Comparison of ENCODE assay signal across 25 mouse cellular contexts in the genomic region with DNA sequence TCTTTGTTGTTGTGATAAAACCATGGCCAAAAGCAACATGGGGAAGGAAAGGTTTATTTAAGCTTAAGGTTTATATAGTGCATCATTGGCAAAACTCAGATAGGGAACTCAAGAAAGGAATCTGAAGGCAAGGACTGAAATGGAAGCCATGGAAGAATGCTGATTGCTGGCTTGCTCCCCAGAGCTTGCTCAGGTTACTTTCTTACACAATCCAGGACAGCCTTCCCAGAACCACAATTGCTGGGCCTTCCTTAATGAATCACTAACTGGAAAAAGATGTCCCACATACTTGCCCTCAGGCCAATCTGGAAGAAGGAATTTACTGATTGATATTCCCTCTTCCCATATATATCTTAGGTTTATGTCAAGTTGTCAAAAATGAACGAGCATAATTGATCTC.
A peak's percentile ranks its signal among the peaks of the same experiment; 100 is the strongest.
DNase-seq lines count a peak whose midpoint lies in the region; ATAC-seq and TF ChIP-seq lines count a peak whose summit lies in the region.
"Had no signal": no experiment of that assay in that cellular context is flagged by ENCODE, and none has a peak within 500 bp of the region (broad histone marks: within the 10 kb centered on the region; RNA-seq: fewer than 3 reads in every experiment).

No protein-coding gene starts in this region.

- WGBS in limb, embryonic 14.5 days = 63% methylated on average over 1 of the region's 1 CpGs
- 62% methylated on average over 1 of the region's 1 CpGs for WGBS in limb, embryonic 10.5 days
- WGBS in embryonic facial prominence, embryonic 14.5 days = 54% methylated on average over 1 of the region's 1 CpGs

- no peak for TF ChIP-seq POLR2A in limb, embryonic 14.5 days (IDR thresholded peaks at IDR 0.05; ENCODE audit: borderline replicate concordance, extremely low read depth, insufficient read depth, insufficient read length)

- no peak overlapping the region for H3K4me2 ChIP-seq in limb, embryonic 14.5 days (replicated peaks; ENCODE audit: low read depth, low read length, severe bottlenecking)
- H3K4me2 ChIP-seq in embryonic facial prominence, embryonic 14.5 days (ENCODE audit: low read depth, low read length) = no peak overlapping the region
- H3K4me2 ChIP-seq: heart, embryonic 13.5 days; hindbrain, embryonic 15.5 days had no signal

- no peak overlapping the region for H3K4me3 ChIP-seq in limb, embryonic 14.5 days (replicated peaks; ENCODE audit: low read length)
- no peak overlapping the region for H3K4me3 ChIP-seq in limb, embryonic 10.5 days
- H3K4me3 ChIP-seq in embryonic facial prominence, embryonic 14.5 days (ENCODE audit: low read depth, low read length) = no peak overlapping the region
- H3K4me3 ChIP-seq: gastrocnemius, adult 2 months; heart, embryonic 13.5 days; hindbrain, embryonic 15.5 days had no signal

- H3K9ac ChIP-seq in limb, embryonic 14.5 days (ENCODE audit: low read depth, low read length, severe bottlenecking) = no peak overlapping the region
- no peak overlapping the region for H3K9ac ChIP-seq in embryonic facial prominence, embryonic 14.5 days (ENCODE audit: low read depth, low read length)
- H3K9ac ChIP-seq: forebrain, postnatal 0 days; heart, embryonic 13.5 days; hindbrain, embryonic 15.5 days had no signal

- H3K4me1 ChIP-seq in limb, embryonic 14.5 days (ENCODE audit: control insufficient read depth, insufficient read depth, low read length) = no peaks in the 10 kb centered on the region
- H3K4me1 ChIP-seq in limb, embryonic 10.5 days = no peaks in the 10 kb centered on the region
- H3K4me1 ChIP-seq in embryonic facial prominence, embryonic 14.5 days (ENCODE audit: control insufficient read depth, insufficient read depth, low read length) = no peaks in the 10 kb centered on the region
- H3K4me1 ChIP-seq: heart, embryonic 13.5 days; hindbrain, embryonic 15.5 days had no signal

- H3K9me3 ChIP-seq in limb, embryonic 14.5 days (ENCODE audit: control insufficient read depth, low read length) = no peaks in the 10 kb centered on the region
- H3K9me3 ChIP-seq in limb, embryonic 10.5 days (replicated peaks) = no peaks in the 10 kb centered on the region
- no peaks in the 10 kb centered on the region for H3K9me3 ChIP-seq in embryonic facial prominence, embryonic 14.5 days (ENCODE audit: control insufficient read depth, low read length)
- H3K9me3 ChIP-seq: heart, embryonic 13.5 days; hindbrain, embryonic 15.5 days had no signal

- no peaks in the 10 kb centered on the region for H3K27me3 ChIP-seq in limb, embryonic 14.5 days (ENCODE audit: control insufficient read depth, insufficient read depth, low read length)
- H3K27me3 ChIP-seq in limb, embryonic 10.5 days (ENCODE audit: low read depth, poor library complexity, severe bottlenecking) = no peaks in the 10 kb centered on the region
- H3K27me3 ChIP-seq in embryonic facial prominence, embryonic 14.5 days (replicated peaks; ENCODE audit: control insufficient read depth, insufficient read depth, low read length) = no peaks in the 10 kb centered on the region
- H3K27me3 ChIP-seq: heart, embryonic 13.5 days; hindbrain, embryonic 15.5 days had no signal

- H3K36me3 ChIP-seq in limb, embryonic 14.5 days (ENCODE audit: control insufficient read depth, insufficient read depth, low read length) = no peaks in the 10 kb centered on the region
- H3K36me3 ChIP-seq in limb, embryonic 10.5 days = no peaks in the 10 kb centered on the region
- H3K36me3 ChIP-seq in embryonic facial prominence, embryonic 14.5 days (ENCODE audit: control insufficient read depth, insufficient read depth, low read length) = no peaks in the 10 kb centered on the region
- H3K36me3 ChIP-seq: heart, embryonic 13.5 days; hindbrain, embryonic 15.5 days had no signal

- DNase-seq in limb, embryonic 14.5 days (ENCODE audit: low spot score) = peak; percentile 16
- DNase-seq in limb, embryonic 10.5 days (ENCODE audit: low spot score) = no peak
- peak; percentile 61 for DNase-seq in Muller cell, postnatal 12 days (ENCODE audit: inconsistent ontology term)
- DNase-seq in embryonic facial prominence, embryonic 14.5 days (ENCODE audit: low spot score) = peak; percentile 85
- DNase-seq in skeletal muscle tissue, adult 2 months (ENCODE audit: low read depth, low spot score) = peak; percentile 8
- DNase-seq in c-Kit-positive CD71-positive TER-119-positive erythroid progenitor cells, embryonic 14.5 days (ENCODE audit: low spot score) = no peak
- DNase-seq in kidney, postnatal 25 days = no peak
- DNase-seq in cerebellum, postnatal 36 days = no peak
- DNase-seq: adrenal gland, postnatal 10 days; adrenal gland, postnatal 36 days; B cell, adult 2 months; cerebellum, adult 11 months; cerebellum, adult 8-10 months; cerebellum, postnatal 10 days; forebrain, postnatal 0 days; gastrocnemius, adult 2 months; gastrocnemius, postnatal 14 days; heart, postnatal 14 days; heart, postnatal 4 days; kidney, adult 2 months had no signal

- no peak for ATAC-seq in limb, embryonic 14.5 days (ENCODE audit: low FRiP score, low read depth)
- peak; percentile 33; the same call in 1 of the 2 replicates for ATAC-seq in embryonic facial prominence, embryonic 14.5 days (ENCODE audit: low read depth)
- ATAC-seq: forebrain, embryonic 14.5 days; forebrain, postnatal 0 days; intestine, postnatal 0 days; Patski had no signal

- no peak overlapping the region for H3K27ac ChIP-seq in limb, embryonic 14.5 days (replicated peaks; ENCODE audit: low read depth, low read length)
- H3K27ac ChIP-seq in limb, embryonic 10.5 days = no peak overlapping the region
- no peak overlapping the region for H3K27ac ChIP-seq in embryonic facial prominence, embryonic 14.5 days (replicated peaks; ENCODE audit: low read depth, low read length)
- H3K27ac ChIP-seq: gastrocnemius, adult 2 months; heart, embryonic 13.5 days; hindbrain, embryonic 15.5 days had no signal

Comparison
In these comparisons a context has a peak if more than half of its experiments do, and no peak if none do; other contexts are left out.
1. DNase-seq: peak in limb, embryonic 14.5 days (single experiment), Muller cell, postnatal 12 days (single experiment), embryonic facial prominence, embryonic 14.5 days (single experiment) and skeletal muscle tissue, adult 2 months (single experiment); none in limb, embryonic 10.5 days (single experiment), c-Kit-positive CD71-positive TER-119-positive erythroid progenitor cells, embryonic 14.5 days (single experiment), kidney, postnatal 25 days (0 of 2) and cerebellum, postnatal 36 days (0 of 2).